Mouse (Mus musculus): Measurements from ENCODE around the gene Dnmt3a. TPM values are rescaled to one million over a fixed set of nuclear protein-coding genes. Genes with fewer than 3 reads are reported as not detected.

The Dnmt3a gene
- polyA plus RNA-seq, 1 experiment from 2014 or later, result 60.3 TPM

DNA sequence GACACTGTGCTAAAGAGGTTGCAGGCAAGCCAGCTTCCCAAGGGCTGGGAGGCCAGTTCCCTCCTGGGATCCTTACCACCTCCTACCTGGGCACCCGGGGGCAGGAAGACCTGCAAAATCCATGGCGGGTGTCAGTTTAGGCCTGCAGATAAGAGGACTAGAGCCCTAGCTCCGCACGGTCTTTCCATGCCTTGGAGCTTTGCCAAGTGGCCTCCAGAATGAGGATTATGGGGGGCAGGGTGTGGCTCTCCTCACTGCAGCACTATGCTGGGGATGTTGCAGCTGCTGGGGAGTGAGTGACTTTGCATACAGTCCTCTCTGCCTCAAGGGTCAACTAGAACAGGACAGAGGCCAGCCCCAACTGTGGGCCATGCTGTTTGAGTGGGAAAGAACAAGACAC lies 14.1 kb downstream of the Dnmt3a start:
- H3K36me3 ChIP-seq (ENCODE audit: insufficient read depth, low read length), result no peaks in the 10 kb centered on the region
- no peak overlapping the region for H3K27ac ChIP-seq (ENCODE audit: low read length)
- WGBS, result 30% methylated on average over 4 of the region's 4 CpGs
- ATAC-seq (no peak), DNase-seq (ENCODE audit: low spot score) (no peak)
- no peak overlapping the region for H3K9ac ChIP-seq (replicated peaks; ENCODE audit: low read depth)
- no peak overlapping the region for H3K4me3 ChIP-seq (ENCODE audit: low read depth, low read length)
- H3K4me2 ChIP-seq (replicated peaks; ENCODE audit: low read depth, low read length), result no peak overlapping the region
- no peaks in the 10 kb centered on the region for H3K27me3 ChIP-seq (replicated peaks; ENCODE audit: insufficient read depth, low read length)
- peaks cover 14% of the 10 kb centered on the region for H3K4me1 ChIP-seq (ENCODE audit: insufficient read depth, low read depth, low read length)
- H3K9me3 ChIP-seq (ENCODE audit: low read length), result no peaks in the 10 kb centered on the region
- no peak for TF ChIP-seq EP300 (IDR thresholded peaks at IDR 0.05)
- TF ChIP-seq CTCF (IDR thresholded peaks at IDR 0.05), result no peak

DNA sequence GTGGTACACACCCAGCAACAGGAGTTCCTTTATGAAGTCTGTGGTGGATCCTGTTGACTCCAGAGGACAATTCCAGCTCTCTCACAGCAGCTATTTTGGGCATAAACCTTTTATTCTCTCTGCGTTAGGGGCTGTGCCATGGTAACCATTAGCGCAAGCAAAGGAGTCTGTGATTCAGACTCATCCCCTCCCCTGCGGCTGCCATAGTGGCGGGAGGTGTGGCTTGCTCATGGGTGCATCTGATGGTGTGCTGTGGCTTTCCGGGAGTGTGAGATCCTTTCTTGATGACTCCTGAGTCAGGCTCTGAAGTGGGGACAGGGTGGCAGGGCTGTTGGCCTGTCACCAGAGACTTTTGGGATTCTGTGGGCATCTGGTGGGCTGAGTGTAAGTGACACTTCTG lies 17.6 kb downstream of the Dnmt3a start:
- no peak overlapping the region for H3K4me3 ChIP-seq (ENCODE audit: low read depth, low read length)
- DNase-seq (ENCODE audit: low spot score) (no peak), ATAC-seq (no peak)
- no peak overlapping the region for H3K4me2 ChIP-seq (replicated peaks; ENCODE audit: low read depth, low read length)
- H3K27me3 ChIP-seq (replicated peaks; ENCODE audit: insufficient read depth, low read length), result no peaks in the 10 kb centered on the region
- TF ChIP-seq EP300 (IDR thresholded peaks at IDR 0.05) (no peak), CTCF (IDR thresholded peaks at IDR 0.05) (no peak)
- H3K4me1 ChIP-seq (ENCODE audit: insufficient read depth, low read depth, low read length), result peaks cover 7% of the 10 kb centered on the region
- H3K36me3 ChIP-seq (ENCODE audit: insufficient read depth, low read length), result no peaks in the 10 kb centered on the region
- H3K27ac ChIP-seq (ENCODE audit: low read length), result no peak overlapping the region
- 80% methylated on average over 5 of the region's 5 CpGs for WGBS
- no peak overlapping the region for H3K9ac ChIP-seq (replicated peaks; ENCODE audit: low read depth)
- H3K9me3 ChIP-seq (ENCODE audit: low read length), result no peaks in the 10 kb centered on the region

DNA sequence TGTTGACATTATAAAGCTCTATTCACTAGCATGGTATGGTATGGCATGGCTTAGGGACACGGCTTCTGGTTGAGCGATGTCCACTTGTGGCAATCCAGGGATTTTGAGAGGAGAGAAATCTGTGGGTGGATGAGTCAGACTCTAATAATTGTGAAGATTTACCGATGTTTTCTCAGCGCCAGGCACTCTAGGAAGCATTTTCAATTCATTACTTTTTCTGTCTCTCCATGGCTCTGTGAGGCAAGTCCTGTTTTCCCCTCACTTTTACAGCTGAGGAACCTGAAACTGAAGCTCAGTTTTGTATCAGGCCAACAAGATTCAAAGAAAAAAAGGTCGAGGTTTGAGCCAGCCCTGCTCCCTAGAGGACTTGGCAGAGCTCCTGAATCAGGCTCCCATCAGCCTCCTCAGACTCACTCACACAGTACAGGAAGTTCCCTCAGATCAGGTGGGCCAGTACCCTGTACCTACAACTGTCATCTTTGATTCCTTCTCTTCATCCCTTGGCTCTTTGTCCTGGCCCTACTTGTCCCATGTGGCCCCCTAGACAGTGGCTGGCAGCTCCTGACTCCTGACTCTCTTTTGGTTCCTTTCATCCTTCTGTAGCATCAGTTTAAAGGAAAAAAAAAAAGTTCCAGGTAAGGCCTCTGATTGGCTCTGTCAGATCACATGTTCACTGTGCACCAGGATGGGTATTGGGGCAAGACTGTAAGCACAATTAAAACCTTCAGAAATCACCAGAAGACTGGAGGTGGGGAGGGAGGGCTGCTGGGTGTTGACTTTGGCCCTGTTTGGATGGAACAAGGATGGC lies 19.3 kb downstream of the Dnmt3a start:
- Histone ChIP-seq H3K4me2 (replicated peaks; ENCODE audit: low read depth, low read length) (no peak overlapping the region), H3K27me3 (replicated peaks; ENCODE audit: insufficient read depth, low read length) (no peaks in the 10 kb centered on the region), H3K4me3 (ENCODE audit: low read depth, low read length) (no peak overlapping the region), H3K9ac (replicated peaks; ENCODE audit: low read depth) (no peak overlapping the region), H3K9me3 (ENCODE audit: low read length) (no peaks in the 10 kb centered on the region), H3K4me1 (ENCODE audit: insufficient read depth, low read depth, low read length) (no peaks in the 10 kb centered on the region; the same call in none of the 2 replicates), H3K36me3 (ENCODE audit: insufficient read depth, low read length) (no peaks in the 10 kb centered on the region), H3K27ac (ENCODE audit: low read length) (no peak overlapping the region)
- 56% methylated on average over 5 of the region's 5 CpGs for WGBS
- TF ChIP-seq CTCF (IDR thresholded peaks at IDR 0.05) (no peak), EP300 (IDR thresholded peaks at IDR 0.05) (no peak)
- no peak for DNase-seq (ENCODE audit: low spot score)
- peak; percentile 38; the same call in 1 of the 2 replicates for ATAC-seq

DNA sequence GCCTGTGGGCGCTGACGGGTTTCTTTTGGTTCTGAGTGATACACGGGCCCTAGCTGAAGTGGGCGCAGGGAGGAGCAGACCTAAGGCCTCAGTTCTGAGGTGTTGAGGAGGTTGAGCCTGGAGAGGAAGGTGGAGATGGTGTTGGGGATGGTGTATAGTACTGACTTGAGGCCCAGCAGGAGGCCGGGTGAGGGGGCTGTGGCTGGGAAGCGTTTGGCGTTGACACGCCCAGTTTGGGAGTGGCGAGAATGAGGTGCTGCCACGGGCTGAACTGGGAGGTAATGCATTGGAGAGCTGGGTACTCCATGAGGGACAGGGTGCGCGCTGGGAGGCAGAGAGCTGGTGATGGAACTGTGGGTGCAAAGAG lies 19.9 kb downstream of the Dnmt3a start:
- Histone ChIP-seq H3K4me1 (ENCODE audit: insufficient read depth, low read depth, low read length) (no peaks in the 10 kb centered on the region; the same call in none of the 2 replicates), H3K4me3 (ENCODE audit: low read depth, low read length) (no peak overlapping the region), H3K27me3 (replicated peaks; ENCODE audit: insufficient read depth, low read length) (no peaks in the 10 kb centered on the region), H3K9me3 (ENCODE audit: low read length) (no peaks in the 10 kb centered on the region), H3K9ac (replicated peaks; ENCODE audit: low read depth) (no peak overlapping the region), H3K4me2 (replicated peaks; ENCODE audit: low read depth, low read length) (no peak overlapping the region), H3K36me3 (ENCODE audit: insufficient read depth, low read length) (no peaks in the 10 kb centered on the region), H3K27ac (ENCODE audit: low read length) (no peak overlapping the region)
- TF ChIP-seq CTCF (IDR thresholded peaks at IDR 0.05), result no peak
- TF ChIP-seq EP300 (IDR thresholded peaks at IDR 0.05), result no peak
- WGBS, result 41% methylated on average over 12 of the region's 12 CpGs
- DNase-seq (ENCODE audit: low spot score) (no peak), ATAC-seq (0 out of 2 replicates have a peak, but pooled peaks have one; percentile 26)

DNA sequence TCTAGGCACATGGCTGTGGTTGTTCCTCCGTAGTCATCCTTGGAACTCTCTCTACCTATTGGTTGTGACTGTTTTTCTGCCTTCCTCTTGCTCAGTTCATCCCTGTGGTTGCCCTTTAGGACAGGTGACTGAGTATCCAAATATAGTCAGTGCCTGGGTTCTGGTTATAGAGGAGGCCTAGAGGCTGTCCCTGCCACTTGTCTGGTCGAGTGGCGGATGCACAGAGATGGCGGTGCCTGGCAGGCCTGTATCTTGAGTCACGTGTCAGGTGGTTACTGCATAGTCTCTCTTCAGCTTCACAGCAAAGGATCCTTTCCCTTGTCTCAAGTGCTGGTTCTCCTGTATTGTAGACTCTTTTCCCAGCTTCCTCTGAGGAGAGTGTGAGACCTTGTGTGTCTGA lies 22.0 kb downstream of the Dnmt3a start:
- Histone ChIP-seq H3K36me3 (ENCODE audit: insufficient read depth, low read length) (no peaks in the 10 kb centered on the region), H3K9ac (replicated peaks; ENCODE audit: low read depth) (no peak overlapping the region), H3K27ac (ENCODE audit: low read length) (no peak overlapping the region), H3K27me3 (replicated peaks; ENCODE audit: insufficient read depth, low read length) (no peaks in the 10 kb centered on the region), H3K4me2 (replicated peaks; ENCODE audit: low read depth, low read length) (no peak overlapping the region), H3K4me1 (ENCODE audit: insufficient read depth, low read depth, low read length) (peaks cover 8% of the 10 kb centered on the region), H3K9me3 (ENCODE audit: low read length) (no peaks in the 10 kb centered on the region), H3K4me3 (ENCODE audit: low read depth, low read length) (no peak overlapping the region)
- WGBS, result 80% methylated on average over 5 of the region's 5 CpGs
- DNase-seq (ENCODE audit: low spot score) (no peak), ATAC-seq (no peak)
- TF ChIP-seq EP300 (IDR thresholded peaks at IDR 0.05) (no peak), CTCF (IDR thresholded peaks at IDR 0.05) (no peak)

DNA sequence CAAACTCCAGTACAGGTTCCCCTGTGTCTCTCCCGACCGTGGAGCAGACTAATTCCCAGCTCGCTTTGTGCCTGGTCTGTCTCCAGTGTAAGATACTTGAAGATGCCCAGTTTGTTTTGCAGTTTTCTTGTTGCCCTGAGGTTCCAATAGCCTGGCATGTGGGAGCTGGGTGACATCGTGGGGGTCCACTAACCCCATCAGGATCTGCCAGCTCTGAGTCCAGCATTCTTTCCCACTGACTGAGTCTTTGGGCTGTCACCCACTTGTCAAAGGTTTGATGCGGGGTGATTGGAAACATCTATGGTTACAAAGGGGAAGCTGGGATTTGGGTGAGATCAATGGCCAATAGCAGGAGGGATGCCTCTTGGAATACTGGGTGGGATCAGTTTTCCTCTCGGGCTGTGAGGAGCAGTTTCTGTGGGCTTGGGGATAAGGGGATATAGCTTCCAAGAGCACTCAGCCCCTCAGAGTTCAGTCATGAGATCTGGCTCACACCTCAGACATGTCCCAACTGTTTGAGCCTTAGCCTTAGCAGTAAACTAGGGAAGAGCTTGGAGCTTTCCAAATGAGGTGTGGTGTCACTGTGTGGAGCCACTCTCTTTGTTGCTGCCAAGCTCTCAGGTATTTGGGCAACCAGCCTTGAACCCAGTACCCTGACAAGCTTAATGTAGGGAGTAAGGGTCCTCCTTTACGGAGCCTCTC lies 27.4 kb downstream of the Dnmt3a start:
- peak overlapping the region; percentile 80 for H3K27ac ChIP-seq (ENCODE audit: low read length)
- peak overlapping the region; percentile 47; the same call in 1 of the 2 replicates for H3K4me2 ChIP-seq (replicated peaks; ENCODE audit: low read depth, low read length)
- H3K9me3 ChIP-seq (ENCODE audit: low read length), result no peaks in the 10 kb centered on the region
- TF ChIP-seq EP300 (IDR thresholded peaks at IDR 0.05) (no peak), CTCF (IDR thresholded peaks at IDR 0.05) (no peak)
- H3K9ac ChIP-seq (replicated peaks; ENCODE audit: low read depth), result no peak overlapping the region
- H3K36me3 ChIP-seq (ENCODE audit: insufficient read depth, low read length), result no peaks in the 10 kb centered on the region
- ATAC-seq (peak; percentile 7; the same call in 1 of the 2 replicates), DNase-seq (ENCODE audit: low spot score) (no peak)
- 46% methylated on average over 7 of the region's 7 CpGs for WGBS
- no peak overlapping the region for H3K4me3 ChIP-seq (ENCODE audit: low read depth, low read length)
- H3K4me1 ChIP-seq (ENCODE audit: insufficient read depth, low read depth, low read length), result peaks cover 28% of the 10 kb centered on the region
- no peaks in the 10 kb centered on the region for H3K27me3 ChIP-seq (replicated peaks; ENCODE audit: insufficient read depth, low read length)

Data from lung, postnatal 0 days (tissue).